Mouse (Mus musculus) liver (tissue): ENCODE measurements around the gene Diablo.
"Not testable (repeated sequence)": the region's sequence is repeated elsewhere in the genome, so short reads cannot be mapped to it uniquely, and the experiment has no call there.

ENCODE experiments used
- DNase-seq: peaks from one replicate; pipeline ENCODE4 v3.0.0-alpha.2; 2020; ENCODE audit warnings: mixed read lengths

The Diablo gene

GRCm38 (mm10) chr5:123523692-123524392 is at the start of gene Diablo:
TSS of gene Diablo (minus strand) at chr5:123524176.
- peak; percentile 99 for DNase-seq

- no peak for DNase-seq
These were observed 49.4 kb upstream of the Diablo start for GRCm38 (mm10) chr5:123573362-123573761.

- peak; percentile 99 for DNase-seq
These were observed 48.6 kb upstream of the Diablo start, which contains the start of gene Vps33a for GRCm38 (mm10) chr5:123572357-123573186. TSS of gene Vps33a (minus strand) at chr5:123573038.

DNA sequence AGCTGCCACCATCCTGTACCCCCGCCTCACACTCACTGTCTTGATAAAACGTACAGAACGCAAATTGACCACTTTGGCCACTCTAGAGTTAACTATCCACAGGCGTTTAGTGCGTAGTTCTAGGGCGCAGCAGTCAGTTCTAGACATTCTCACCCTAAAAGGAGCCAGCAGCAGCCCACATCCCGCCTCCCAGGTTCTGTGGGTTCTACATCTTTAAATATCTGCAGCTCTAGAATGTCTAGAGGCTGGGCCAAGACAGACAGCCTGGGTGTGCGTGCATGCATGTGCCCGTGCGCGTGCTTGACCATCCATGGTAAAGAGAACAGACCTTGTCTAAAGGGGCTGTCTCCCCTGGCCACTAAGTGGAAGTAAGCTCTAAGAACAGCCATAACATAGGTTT is 37.2 kb upstream of the Diablo start:
- no peak for DNase-seq

DNA sequence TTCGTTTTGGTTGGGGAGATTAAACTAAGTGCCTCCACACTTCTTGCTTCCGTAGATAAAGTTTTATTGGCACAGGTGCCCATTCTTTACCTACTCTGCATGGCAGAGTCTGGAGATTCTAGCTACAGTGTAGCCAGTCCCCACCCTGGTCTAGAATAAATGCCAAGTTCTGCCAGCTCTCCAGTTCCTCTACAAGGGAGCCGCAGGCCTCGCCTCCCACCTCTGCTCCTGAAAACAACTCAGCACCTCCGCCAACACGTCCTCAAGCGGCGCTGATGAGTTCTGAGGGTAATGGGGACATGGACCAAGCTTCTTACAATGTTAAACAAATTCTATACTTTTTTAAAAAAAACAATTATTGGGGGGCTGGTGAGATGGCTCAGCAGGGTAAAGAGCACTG is 35.6 kb upstream of the Diablo start:
- DNase-seq, result no peak

DNA sequence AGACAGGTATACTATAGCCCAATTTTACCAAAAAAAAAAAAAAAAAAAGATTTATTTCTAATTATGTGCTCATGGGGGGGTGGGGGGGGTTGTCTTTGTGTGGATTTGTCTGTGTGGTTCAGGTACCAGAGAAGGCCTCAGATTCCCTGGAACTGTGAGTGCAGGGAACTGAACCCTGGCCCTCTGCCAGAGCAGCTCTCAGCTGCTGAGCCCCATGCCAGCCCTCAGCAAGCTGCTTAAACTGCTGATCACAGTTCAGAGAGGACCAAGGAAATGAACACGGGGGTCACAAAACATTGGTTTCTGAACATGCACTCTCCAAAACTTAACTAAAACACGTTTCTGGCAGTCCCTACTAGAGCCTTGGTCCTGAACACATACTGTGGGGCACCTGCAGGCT is 32.5 kb upstream of the Diablo start:
- DNase-seq, result no peak

GRCm38 (mm10) chr5:123555693-123556092 is 31.7 kb upstream of the Diablo start:
- peak; percentile 68 for DNase-seq

DNA sequence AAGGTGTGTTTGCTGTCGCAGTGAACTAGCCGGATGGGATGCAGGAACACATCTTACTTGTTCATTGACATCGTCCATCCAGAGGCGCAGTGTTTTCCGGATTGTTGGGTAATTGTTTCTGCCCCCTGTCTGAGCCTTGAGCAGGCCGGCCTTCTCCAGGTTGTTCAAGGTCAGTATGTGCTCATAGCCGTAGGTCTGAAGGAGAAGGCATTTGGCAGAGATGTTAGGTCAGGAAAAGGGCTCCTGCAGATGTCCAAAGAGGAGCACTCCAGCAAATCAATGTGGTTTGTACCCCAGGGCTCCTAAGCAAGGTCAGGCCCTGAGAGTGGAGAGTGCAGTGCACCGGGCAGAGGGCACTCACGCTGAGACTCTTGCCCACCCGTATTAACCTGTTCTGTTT is 9.8 kb upstream of the Diablo start:
- DNase-seq, result no peak

DNA sequence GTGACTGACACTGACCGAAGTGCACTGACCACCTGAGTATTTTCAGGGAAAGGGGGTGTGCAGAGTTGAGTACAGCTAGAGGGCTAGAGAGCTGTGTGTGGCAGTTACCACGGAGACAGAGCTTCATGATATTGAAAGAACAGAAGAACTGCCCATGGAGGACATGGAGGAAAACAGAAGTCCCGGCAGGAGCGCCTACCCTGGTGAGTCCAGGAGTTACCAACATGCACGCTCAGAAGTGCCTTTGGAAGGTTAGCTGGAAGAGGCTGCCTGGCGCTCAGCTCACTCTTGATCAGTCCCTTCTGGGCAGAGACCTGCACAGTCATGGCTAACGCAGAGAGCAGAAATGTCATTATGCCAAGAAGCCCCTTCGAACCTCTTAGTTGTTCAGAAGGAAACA is 6.1 kb upstream of the Diablo start:
- DNase-seq, result no peak

DNA sequence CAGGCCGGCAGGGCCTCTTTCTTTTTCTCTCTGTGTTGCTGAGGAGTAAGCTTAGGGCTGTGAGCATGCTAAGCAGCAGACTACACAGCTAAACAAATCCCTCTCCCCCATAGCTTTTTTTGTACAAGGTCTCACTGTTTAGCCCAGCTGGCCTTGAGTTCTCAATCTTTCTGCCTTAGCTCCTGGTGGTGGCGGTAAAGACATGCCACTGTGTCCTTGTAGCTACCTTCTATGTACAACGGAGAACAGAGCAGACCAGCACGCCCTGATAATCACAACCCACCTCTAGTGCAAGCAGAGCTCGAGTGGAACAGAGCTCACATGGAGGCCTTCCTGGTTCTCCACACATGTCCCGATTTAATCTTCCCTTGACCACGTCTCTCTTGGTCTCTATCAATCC is 4.7 kb upstream of the Diablo start:
- DNase-seq, result no peak

DNA sequence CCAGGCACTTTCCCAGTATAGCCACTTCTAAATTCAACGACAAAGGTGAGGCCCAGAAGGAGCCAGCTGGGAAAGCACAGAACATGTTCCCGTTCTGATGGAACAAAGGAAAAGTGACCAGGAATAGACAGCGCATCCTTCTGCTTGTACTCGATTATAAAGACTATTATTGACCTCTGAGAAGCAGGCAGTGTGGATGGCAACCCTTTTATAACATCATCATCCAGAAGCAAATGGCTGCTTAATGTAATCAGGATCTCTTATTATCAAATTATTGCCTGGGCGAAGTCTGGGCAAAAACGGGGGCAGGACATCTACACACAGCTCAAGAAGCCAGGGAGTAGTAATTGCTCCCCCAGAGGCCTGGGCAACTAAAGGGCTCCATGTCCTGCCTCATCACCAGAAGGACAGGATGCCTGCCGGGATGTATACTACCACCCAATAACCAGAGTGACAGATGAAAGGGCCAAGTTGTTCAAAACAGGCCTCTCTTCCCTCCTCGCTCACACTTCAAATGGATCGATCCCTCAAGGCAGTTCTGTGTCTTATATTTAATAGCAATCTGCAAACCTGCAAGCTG is 2.0 kb upstream of the Diablo start:
- DNase-seq, result no peak

DNA sequence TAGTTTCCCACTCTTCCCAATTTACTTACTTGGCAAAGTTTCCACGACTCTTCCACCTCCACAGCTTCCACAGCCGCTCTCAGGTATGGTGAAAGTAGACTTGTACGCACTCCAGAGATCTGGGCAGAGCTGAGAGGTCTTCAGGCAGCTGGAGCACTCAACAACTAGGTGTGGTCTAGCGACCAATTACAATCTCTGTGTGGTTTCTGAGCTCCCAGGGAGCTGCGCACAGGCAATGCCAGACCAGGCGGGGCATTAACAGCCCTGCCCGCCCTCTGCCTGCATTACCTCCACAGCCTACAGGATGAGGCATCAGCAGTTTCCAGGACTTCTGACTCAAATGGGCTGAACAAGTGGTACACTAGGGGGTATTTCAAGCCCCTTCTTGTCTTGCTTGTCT is 1.3 kb upstream of the Diablo start, which contains the start of gene Gm49027:
Gene Gm49027, minus strand, starts transcription at position 208 of the 400 bp plus-strand sequence.
- no peak for DNase-seq

GRCm38 (mm10) chr5:123524393-123524750 is 396 bp upstream of the Diablo start:
- DNase-seq, result peak; percentile 89

DNA sequence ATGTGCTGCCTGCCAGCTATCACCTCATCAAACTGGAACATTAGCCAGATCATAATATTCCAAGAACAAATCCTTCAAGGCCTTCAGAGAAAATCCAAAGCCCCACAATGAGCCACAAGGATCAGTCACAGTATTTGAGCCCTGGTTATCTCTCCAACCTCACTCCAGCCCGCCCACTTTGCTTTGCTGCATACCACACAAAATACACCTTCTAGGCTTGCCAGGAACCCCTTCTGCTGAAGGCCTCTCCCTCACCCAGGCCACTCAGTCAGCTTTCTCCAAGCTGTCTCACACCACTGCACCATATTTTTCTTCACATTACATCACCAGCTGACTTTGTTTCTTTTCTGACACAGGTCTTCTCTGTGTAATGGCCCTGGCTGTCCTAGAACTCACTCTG is 1.8 kb downstream of the Diablo start:
- no peak for DNase-seq

DNA sequence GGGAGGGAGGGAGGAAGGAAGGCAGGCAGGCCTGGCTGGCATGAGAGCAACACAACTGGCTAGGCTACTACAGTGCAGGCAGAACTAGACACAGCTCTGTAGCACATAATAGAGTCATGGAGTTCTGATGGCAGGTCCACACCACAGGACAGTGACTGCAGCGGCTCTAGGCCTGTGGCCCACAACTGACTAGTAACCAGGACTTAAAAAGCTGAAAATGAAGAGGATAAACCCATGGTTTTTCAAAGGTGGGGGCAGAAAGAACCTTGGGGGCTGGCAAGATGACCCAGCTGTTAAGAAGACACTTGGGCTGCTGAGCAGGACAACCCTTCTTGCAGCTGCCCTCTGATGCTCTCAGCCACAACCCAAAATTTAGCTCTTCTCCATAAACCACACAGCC is 2.4 kb downstream of the Diablo start:
- no peak for DNase-seq

GRCm38 (mm10) chr5:123520666-123521065 is 3.3 kb downstream of the Diablo start:
- no peak for DNase-seq

DNA sequence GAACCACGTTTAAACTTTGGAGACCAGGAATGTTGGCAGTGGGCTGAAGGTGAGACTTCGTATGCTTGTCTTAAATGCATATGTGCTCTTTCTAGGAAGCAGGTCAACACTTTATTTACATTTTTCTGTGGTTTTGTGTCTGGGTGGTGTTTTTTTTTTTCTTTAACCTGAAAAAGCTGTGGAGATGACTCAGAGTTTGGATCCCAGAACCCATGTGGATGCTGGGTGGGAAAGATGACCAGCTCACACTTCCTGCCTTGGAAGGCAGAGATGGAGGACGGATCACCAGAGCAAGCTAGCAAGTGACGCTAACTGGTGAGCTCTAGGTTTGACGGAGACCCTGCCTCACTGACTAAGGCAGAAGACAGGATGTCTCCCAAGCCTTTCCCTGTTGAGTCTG is 9.1 kb downstream of the Diablo start:
- no peak for DNase-seq

GRCm38 (mm10) chr5:123512102-123512501 is 11.9 kb downstream of the Diablo start:
- DNase-seq, result peak; percentile 52

GRCm38 (mm10) chr5:123511426-123511825 is 12.6 kb downstream of the Diablo start:
- not testable (repeated sequence) for DNase-seq

GRCm38 (mm10) chr5:123510160-123510559 is 13.8 kb downstream of the Diablo start, which contains the start of gene B3gnt4:
TSS of gene B3gnt4 (plus strand) at chr5:123510460.
- DNase-seq, result no peak

DNA sequence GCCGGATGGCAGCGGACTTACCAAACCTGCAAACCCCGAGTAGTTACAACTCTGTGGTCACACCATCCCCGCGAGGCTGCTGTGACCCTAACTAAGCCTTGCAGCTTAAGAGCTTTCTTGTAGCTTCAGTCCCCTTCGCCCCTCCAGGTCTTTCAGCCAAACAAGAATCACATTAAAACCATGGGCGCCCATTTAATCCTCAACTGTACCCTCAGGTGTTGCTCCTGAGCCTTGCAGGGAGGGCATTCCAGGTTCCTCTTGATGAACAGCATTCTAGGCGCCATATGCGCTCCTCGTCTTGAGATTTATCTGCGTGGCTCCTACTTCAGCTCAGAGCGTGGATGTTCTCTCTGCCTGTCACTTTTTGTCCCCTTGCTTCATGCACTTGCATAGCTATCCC is 15.1 kb downstream of the Diablo start:
- DNase-seq, result no peak

- DNase-seq, result peak; percentile 91
These were observed 15.8 kb downstream of the Diablo start for GRCm38 (mm10) chr5:123507936-123508723.

GRCm38 (mm10) chr5:123501973-123502372 is 22.0 kb downstream of the Diablo start:
- no peak for DNase-seq
